Mouse (Mus musculus): ENCODE measurements around the gene Plekhj1. TPM values are rescaled to one million over a fixed set of nuclear protein-coding genes. Genes with fewer than 3 reads are reported as not detected.
"Not testable (repeated sequence)": the region's sequence is repeated elsewhere in the genome, so short reads cannot be mapped to it uniquely, and the experiment has no call there.

The Plekhj1 gene
- total and polyA plus RNA-seq, 2 experiments: 16.0 to 42.2 TPM

DNA sequence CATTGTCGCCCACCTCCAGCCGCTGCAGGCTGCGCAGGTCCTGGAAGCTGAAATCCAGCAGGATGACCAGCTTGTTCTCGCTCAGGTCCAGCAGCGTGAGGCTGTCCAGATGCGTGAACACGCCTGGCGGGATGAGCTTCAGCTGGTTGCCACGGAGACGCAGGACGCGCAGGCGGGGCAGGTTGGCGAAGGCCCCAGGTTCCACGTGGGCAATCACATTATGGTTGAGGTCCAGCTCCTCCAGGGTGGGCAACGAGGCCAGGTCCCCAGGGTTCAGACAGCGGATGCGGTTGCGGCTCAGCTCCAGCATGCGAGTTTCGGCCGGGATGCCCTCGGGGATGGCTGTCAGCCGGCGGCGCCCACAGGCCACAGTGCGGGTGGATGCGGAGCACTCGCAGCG, 37.2 kb upstream of the Plekhj1 start:
- TF ChIP-seq CTCF (IDR thresholded peaks at IDR 0.05; ENCODE audit: low read depth, low read length) (no peak), POLR2A (IDR thresholded peaks at IDR 0.05; ENCODE audit: extremely low read depth, insufficient read depth, low read length) (no peak)
- 58% methylated on average over 30 of the region's 30 CpGs for WGBS
- H3K4me1 ChIP-seq (ENCODE audit: control insufficient read depth, insufficient read depth, low read length): peaks cover 3% of the 10 kb centered on the region
- peaks cover 15% of the 10 kb centered on the region for H3K27me3 ChIP-seq (ENCODE audit: control insufficient read depth, insufficient read depth, low read length)
- H3K9ac ChIP-seq (ENCODE audit: low read depth, low read length): no peak overlapping the region
- H3K27ac ChIP-seq (replicated peaks; ENCODE audit: insufficient read depth, low read depth, low read length): no peak overlapping the region
- no peak for DNase-seq (ENCODE audit: extremely low read depth, low read depth, low spot score)
- no peaks in the 10 kb centered on the region for H3K79me2 ChIP-seq (ENCODE audit: control insufficient read depth, insufficient read depth, low read length)
- no peaks in the 10 kb centered on the region for H3K36me3 ChIP-seq (ENCODE audit: control insufficient read depth, insufficient read depth, low read length)
- no peak overlapping the region for H3K4me3 ChIP-seq (ENCODE audit: insufficient read depth, low read depth, low read length)

DNA sequence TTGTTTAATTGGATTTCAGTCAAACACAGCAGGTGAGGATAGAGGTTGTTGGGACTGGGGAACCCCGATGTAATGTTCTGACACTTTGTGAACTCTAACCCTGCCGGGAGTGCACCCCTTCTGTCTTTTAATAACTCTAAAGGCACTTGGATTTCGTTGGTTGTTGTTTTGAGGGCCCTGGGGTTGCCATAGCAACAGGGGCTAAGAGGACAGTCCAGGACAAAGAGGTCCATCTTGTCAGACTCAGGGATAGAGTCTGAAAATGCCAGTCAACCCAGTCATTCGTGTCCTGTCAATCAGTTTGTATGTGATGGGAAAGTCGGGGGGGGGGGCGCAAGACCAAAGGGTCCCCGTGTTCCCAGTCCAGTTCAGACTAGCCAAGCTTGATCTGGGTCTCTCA, 34.4 kb upstream of the Plekhj1 start:
- WGBS: 75% methylated on average over 7 of the region's 7 CpGs
- H3K27me3 ChIP-seq (ENCODE audit: control insufficient read depth, insufficient read depth, low read length): peaks cover 15% of the 10 kb centered on the region

DNA sequence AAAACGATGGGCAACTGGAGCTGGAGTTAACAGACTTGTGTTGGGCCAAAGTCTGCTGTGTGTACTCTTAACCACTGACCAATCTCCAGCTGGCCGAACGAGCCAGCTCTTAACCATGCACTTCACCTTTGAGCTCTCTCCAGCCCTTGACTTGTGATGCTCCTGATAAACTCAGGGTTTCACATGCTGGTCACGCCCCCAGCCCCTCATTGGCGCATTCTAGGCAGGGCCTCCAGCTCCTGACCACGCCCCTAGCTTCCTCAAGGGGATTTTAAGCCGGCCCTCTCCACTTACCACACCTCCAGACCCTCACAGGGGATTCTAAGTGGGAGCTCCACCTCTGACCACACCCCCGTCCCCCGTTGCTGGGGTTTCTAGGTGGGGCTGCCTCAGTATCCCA, 32.7 kb upstream of the Plekhj1 start:
- Histone ChIP-seq H3K27ac (replicated peaks; ENCODE audit: insufficient read depth, low read depth, low read length) (peak overlapping the region; percentile 37), H3K4me1 (ENCODE audit: control insufficient read depth, insufficient read depth, low read length) (peaks cover 27% of the 10 kb centered on the region), H3K4me3 (ENCODE audit: insufficient read depth, low read depth, low read length) (no peak overlapping the region), H3K79me2 (ENCODE audit: control insufficient read depth, insufficient read depth, low read length) (peaks cover 16% of the 10 kb centered on the region; the same call in 1 of the 2 replicates), H3K36me3 (ENCODE audit: control insufficient read depth, insufficient read depth, low read length) (peaks cover 8% of the 10 kb centered on the region), H3K9ac (ENCODE audit: low read depth, low read length) (no peak overlapping the region), H3K27me3 (ENCODE audit: control insufficient read depth, insufficient read depth, low read length) (peaks cover 15% of the 10 kb centered on the region)
- peak; percentile 96 for DNase-seq (ENCODE audit: extremely low read depth, low read depth, low spot score)
- TF ChIP-seq POLR2A (IDR thresholded peaks at IDR 0.05; ENCODE audit: extremely low read depth, insufficient read depth, low read length): no peak
- no peak for TF ChIP-seq CTCF (IDR thresholded peaks at IDR 0.05; ENCODE audit: low read depth, low read length)
- 16% methylated on average over 9 of the region's 9 CpGs for WGBS

More for the DNA sequence above, 34.4 kb upstream of the Plekhj1 start:
- H3K4me3 ChIP-seq (ENCODE audit: insufficient read depth, low read depth, low read length): no peak overlapping the region
- no peak overlapping the region for H3K9ac ChIP-seq (ENCODE audit: low read depth, low read length)
- H3K4me1 ChIP-seq (ENCODE audit: control insufficient read depth, insufficient read depth, low read length): peaks cover 24% of the 10 kb centered on the region
- no peak overlapping the region for H3K27ac ChIP-seq (replicated peaks; ENCODE audit: insufficient read depth, low read depth, low read length)
- peaks cover 8% of the 10 kb centered on the region for H3K36me3 ChIP-seq (ENCODE audit: control insufficient read depth, insufficient read depth, low read length)
- DNase-seq (ENCODE audit: extremely low read depth, low read depth, low spot score): no peak
- peaks cover 4% of the 10 kb centered on the region; the same call in 1 of the 2 replicates for H3K79me2 ChIP-seq (ENCODE audit: control insufficient read depth, insufficient read depth, low read length)
- no peak for TF ChIP-seq POLR2A (IDR thresholded peaks at IDR 0.05; ENCODE audit: extremely low read depth, insufficient read depth, low read length)
- no peak for TF ChIP-seq CTCF (IDR thresholded peaks at IDR 0.05; ENCODE audit: low read depth, low read length)

DNA sequence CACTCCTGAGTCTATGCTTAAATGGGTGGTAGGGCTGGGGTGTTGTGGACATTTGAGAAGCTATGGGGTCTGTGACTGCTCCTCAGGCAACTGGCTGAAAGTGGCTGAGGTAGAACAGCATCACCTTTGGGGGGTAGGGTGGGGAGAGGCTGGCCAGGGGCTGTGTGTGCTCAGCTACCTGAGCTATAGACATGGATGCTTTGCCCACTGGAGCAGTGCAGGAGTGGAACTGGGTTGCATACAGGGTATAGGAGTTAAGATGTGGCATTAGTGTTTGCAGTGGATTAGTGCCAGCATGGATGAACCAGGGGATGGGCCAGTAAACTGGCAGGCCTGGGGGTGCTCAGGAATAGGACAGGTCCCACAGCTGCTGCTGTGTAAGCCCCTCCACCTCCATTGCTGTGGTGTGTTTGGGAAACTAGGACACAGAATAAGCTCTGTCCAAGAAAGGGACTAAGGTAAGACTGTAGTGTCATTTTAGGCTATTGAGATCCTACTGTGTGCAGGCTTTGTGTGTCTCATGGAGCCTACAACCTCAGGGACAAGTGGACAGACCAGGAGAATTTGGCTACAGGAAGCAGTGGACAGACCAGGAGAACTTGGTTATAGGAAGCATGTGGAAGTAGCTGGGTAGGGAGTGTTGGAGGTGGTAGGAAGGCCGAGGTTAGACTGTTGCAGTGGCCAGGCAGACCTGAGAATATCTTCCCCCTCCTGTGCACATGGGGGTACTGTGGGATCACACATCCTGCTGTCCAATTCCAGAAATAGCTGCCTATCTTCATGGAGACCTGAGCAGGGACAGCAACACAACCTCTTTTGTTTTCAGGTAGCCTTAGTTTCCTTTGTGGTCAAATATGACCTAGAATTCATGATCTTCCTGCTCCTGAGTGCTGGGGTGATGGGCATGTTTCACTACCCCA, 31.2 kb upstream of the Plekhj1 start:
- H3K79me2 ChIP-seq (ENCODE audit: control insufficient read depth, insufficient read depth, low read length): peaks cover 16% of the 10 kb centered on the region; the same call in 1 of the 2 replicates
- no peak overlapping the region for H3K27ac ChIP-seq (replicated peaks; ENCODE audit: insufficient read depth, low read depth, low read length)
- H3K9ac ChIP-seq (ENCODE audit: low read depth, low read length): peak overlapping the region; percentile 14; the same call in 1 of the 2 replicates
- WGBS: 15% methylated on average over 1 of the region's 1 CpGs
- TF ChIP-seq CTCF (IDR thresholded peaks at IDR 0.05; ENCODE audit: low read depth, low read length) (no peak), POLR2A (IDR thresholded peaks at IDR 0.05; ENCODE audit: extremely low read depth, insufficient read depth, low read length) (no peak)
- no peak overlapping the region for H3K4me3 ChIP-seq (ENCODE audit: insufficient read depth, low read depth, low read length)
- peaks cover 4% of the 10 kb centered on the region for H3K27me3 ChIP-seq (ENCODE audit: control insufficient read depth, insufficient read depth, low read length)
- peaks cover 29% of the 10 kb centered on the region for H3K4me1 ChIP-seq (ENCODE audit: control insufficient read depth, insufficient read depth, low read length)
- peaks cover 8% of the 10 kb centered on the region for H3K36me3 ChIP-seq (ENCODE audit: control insufficient read depth, insufficient read depth, low read length)
- peak; percentile 23 for DNase-seq (ENCODE audit: extremely low read depth, low read depth, low spot score)

DNA sequence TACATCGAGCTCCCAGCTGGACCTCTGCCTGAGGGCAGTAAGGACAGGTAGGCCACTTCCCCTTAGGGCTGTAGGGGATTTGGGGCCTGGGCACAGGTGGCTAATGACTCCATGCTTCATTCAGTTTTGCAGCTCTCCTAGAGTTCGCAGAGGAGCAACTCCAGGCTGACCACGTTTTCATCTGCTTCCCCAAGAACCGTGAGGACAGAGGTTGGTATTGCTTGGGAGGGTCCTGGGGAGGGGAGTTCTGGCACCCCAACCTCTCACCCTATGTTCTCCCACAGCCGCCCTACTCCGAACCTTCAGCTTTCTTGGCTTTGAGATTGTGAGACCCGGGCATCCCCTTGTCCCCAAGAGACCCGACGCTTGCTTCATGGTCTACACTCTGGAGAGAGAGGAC, 30.2 kb upstream of the Plekhj1 start:
- not testable (repeated sequence) for DNase-seq (ENCODE audit: extremely low read depth, low read depth, low spot score); H3K27me3 ChIP-seq (ENCODE audit: control insufficient read depth, insufficient read depth, low read length); H3K36me3 ChIP-seq (ENCODE audit: control insufficient read depth, insufficient read depth, low read length); H3K27ac ChIP-seq (replicated peaks; ENCODE audit: insufficient read depth, low read depth, low read length)
- peak overlapping the region; percentile 99; the same call in 1 of the 2 replicates for H3K4me3 ChIP-seq (ENCODE audit: insufficient read depth, low read depth, low read length)
- peaks cover 37% of the 10 kb centered on the region for H3K4me1 ChIP-seq (ENCODE audit: control insufficient read depth, insufficient read depth, low read length)
- H3K9ac ChIP-seq (ENCODE audit: low read depth, low read length): peak overlapping the region; percentile 55
- 43% methylated on average over 9 of the region's 9 CpGs for WGBS
- peaks cover 16% of the 10 kb centered on the region; the same call in 1 of the 2 replicates for H3K79me2 ChIP-seq (ENCODE audit: control insufficient read depth, insufficient read depth, low read length)
